Mouse (Mus musculus): ENCODE measurements around the gene Stx6. TPM values are rescaled to one million over a fixed set of nuclear protein-coding genes. Genes with fewer than 3 reads are reported as not detected.

The Stx6 gene
- polyA plus RNA-seq, 1 experiment = 26.0 TPM

DNA sequence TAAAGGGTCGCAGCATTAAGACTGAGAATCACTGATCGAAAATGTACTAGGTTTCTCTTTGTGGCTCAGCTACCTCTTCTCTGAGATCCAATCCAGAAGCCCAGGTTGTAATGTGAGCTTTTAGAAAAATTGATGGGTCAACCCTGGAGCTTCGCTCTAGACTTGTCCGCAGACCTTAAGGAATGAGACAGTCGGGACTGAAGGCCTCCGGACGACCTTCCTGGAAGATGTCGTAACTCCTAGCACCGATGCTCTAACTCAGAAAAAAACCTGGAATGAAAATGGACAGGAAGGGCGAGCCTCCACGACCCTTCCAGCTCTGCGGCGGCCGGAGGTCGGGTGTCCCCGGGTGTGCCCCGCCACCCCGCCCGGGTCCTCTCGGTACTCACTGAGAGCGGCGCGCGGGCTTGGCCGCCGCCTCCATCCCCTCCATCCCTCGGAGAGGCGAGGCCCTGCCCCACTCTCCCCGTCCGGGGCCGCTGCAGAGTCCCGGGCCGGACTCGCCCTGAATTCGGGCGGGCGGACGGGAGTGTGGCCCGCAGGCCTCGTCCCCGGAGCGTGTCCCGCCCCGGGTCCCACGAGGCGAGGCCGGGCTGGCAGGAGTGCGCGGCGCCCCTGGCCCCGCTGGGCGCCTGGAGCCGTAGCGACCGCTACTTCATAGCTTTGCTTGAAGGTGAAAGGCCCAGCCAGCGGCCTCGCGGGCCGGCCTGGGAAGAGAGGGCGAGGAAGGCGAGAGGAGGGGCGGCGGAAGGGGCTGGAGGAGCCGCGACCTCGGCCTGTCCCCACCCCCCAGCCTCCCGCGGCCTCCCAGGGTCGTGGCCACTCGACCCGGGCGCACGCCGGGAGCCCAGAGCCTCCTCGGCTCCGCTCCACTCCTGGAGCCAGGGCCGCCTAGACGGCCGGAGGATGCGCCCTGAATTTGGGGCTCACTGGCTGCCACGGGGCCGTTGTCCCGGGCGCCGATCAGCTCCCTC, 85.6 kb downstream of the Stx6 start, which contains the start of gene BC034090:
TSS of gene BC034090 (minus strand) at position 648 of the 974 bp plus-strand sequence.
- Histone ChIP-seq H3K4me3 (peak within 1 kb of the TSS; percentile 21), H3ac (ENCODE audit: control insufficient read depth, insufficient read length) (peak within 1 kb of the TSS; percentile 52), H3K79me2 (ENCODE audit: control insufficient read depth, insufficient read depth) (no peaks in the 10 kb centered on the region), H3K27me3 (ENCODE audit: control insufficient read depth, insufficient read depth, insufficient read length) (no peaks in the 10 kb centered on the region), H3K36me3 (ENCODE audit: control insufficient read depth, insufficient read depth) (no peaks in the 10 kb centered on the region), H3K4me2 (ENCODE audit: low read depth) (peak within 1 kb of the TSS; percentile 43)
- TF ChIP-seq POLR2A (IDR thresholded peaks at IDR 0.05; ENCODE audit: insufficient read length, low read depth) (no peak), POLR2AphosphoS2 (IDR thresholded peaks at IDR 0.05; ENCODE audit: insufficient read length, low read depth) (no peak), E2F4 (IDR thresholded peaks at IDR 0.05; ENCODE audit: insufficient read depth) (no peak), USF1 (IDR thresholded peaks at IDR 0.05; ENCODE audit: low read depth) (no peak), TCF3 (IDR thresholded peaks at IDR 0.05; ENCODE audit: insufficient read length, low read depth) (no peak), MYOG (IDR thresholded peaks at IDR 0.05; ENCODE audit: control insufficient read depth in 1 of 3, insufficient read depth in 1 of 3, insufficient read length in 2 of 3, low read depth in 2 of 3) (no peak), SRF (IDR thresholded peaks at IDR 0.05; ENCODE audit: control insufficient read depth, insufficient read length, low read depth) (no peak), CEBPB (IDR thresholded peaks at IDR 0.05; ENCODE audit: insufficient read depth, poor library complexity, severe bottlenecking) (no peak), MAX (IDR thresholded peaks at IDR 0.05; ENCODE audit: low read depth) (no peak), MYOD1 (IDR thresholded peaks at IDR 0.05; ENCODE audit: control insufficient read depth in 1 of 3, insufficient read length in 2 of 3, low read depth in 2 of 3) (no peak), TCF12 (IDR thresholded peaks at IDR 0.05; ENCODE audit: insufficient read depth, poor library complexity, severe bottlenecking) (no peak), REST (IDR thresholded peaks at IDR 0.05; ENCODE audit: insufficient read depth, insufficient read length) (no peak)

DNA sequence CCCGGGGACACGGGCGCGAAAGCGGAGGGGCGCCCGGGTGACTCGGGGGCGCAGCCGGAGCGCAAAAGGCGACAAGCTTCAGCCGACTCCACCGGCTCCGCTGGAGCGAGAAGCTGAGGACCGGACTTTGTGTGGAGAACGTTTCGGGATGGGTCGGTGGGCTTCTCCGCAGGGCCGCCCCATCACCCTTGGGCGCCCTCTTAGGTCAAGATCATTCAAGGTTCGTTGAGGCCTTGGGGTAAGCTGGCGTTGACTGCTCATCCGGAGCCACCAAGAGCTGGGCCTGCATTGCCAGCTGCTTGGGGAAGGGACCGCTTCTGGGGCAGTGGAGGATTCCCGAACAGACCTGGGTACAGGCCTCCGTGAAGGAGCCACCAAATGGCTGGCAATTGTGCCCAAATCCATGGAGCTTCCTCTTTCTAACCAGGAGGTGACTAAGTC, 86.3 kb downstream of the Stx6 start:
- Histone ChIP-seq H3K79me2 (ENCODE audit: control insufficient read depth, insufficient read depth) (no peaks in the 10 kb centered on the region), H3ac (ENCODE audit: control insufficient read depth, insufficient read length) (peak overlapping the region; percentile 52), H3K27me3 (ENCODE audit: control insufficient read depth, insufficient read depth, insufficient read length) (no peaks in the 10 kb centered on the region), H3K4me2 (ENCODE audit: low read depth) (peak overlapping the region; percentile 43), H3K36me3 (ENCODE audit: control insufficient read depth, insufficient read depth) (no peaks in the 10 kb centered on the region), H3K4me3 (peak overlapping the region; percentile 21)
- TF ChIP-seq E2F4 (IDR thresholded peaks at IDR 0.05; ENCODE audit: insufficient read depth) (no peak), POLR2A (IDR thresholded peaks at IDR 0.05; ENCODE audit: insufficient read length, low read depth) (no peak), POLR2AphosphoS2 (IDR thresholded peaks at IDR 0.05; ENCODE audit: insufficient read length, low read depth) (no peak)

DNA sequence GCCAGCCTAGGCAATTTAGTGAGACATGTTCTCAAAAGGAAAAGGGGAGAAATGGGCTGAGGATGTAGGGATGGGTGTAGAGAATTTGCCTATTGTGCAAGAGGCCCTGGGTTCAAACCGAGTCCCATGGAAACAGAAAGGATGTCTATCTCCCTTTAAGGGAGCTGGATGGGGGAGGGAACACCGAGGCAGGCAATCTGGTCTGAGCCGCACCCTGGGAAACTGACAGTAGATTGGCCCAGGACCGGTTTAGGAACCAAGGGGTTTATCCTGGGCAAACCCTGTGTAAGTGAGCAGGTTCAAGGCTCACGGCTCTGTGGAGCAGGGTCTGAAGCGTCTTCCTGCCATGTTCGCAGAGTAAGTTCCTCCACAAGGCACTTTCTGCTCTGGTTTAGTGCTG, 87.0 kb downstream of the Stx6 start:
- H3K27me3 ChIP-seq (ENCODE audit: control insufficient read depth, insufficient read depth, insufficient read length) = no peaks in the 10 kb centered on the region
- no peaks in the 10 kb centered on the region for H3K79me2 ChIP-seq (ENCODE audit: control insufficient read depth, insufficient read depth)
- TF ChIP-seq MYOG (IDR thresholded peaks at IDR 0.05; ENCODE audit: control insufficient read depth in 1 of 3, insufficient read depth in 1 of 3, insufficient read length in 2 of 3, low read depth in 2 of 3) (no peak), POLR2A (IDR thresholded peaks at IDR 0.05; ENCODE audit: insufficient read length, low read depth) (no peak), MAX (IDR thresholded peaks at IDR 0.05; ENCODE audit: low read depth) (no peak), SRF (IDR thresholded peaks at IDR 0.05; ENCODE audit: control insufficient read depth, insufficient read length, low read depth) (no peak), TCF12 (IDR thresholded peaks at IDR 0.05; ENCODE audit: insufficient read depth, poor library complexity, severe bottlenecking) (no peak), MYOD1 (IDR thresholded peaks at IDR 0.05; ENCODE audit: control insufficient read depth in 1 of 3, insufficient read length in 2 of 3, low read depth in 2 of 3) (no peak), POLR2AphosphoS2 (IDR thresholded peaks at IDR 0.05; ENCODE audit: insufficient read length, low read depth) (no peak), E2F4 (IDR thresholded peaks at IDR 0.05; ENCODE audit: insufficient read depth) (no peak), USF1 (IDR thresholded peaks at IDR 0.05; ENCODE audit: low read depth) (no peak), REST (IDR thresholded peaks at IDR 0.05; ENCODE audit: insufficient read depth, insufficient read length) (no peak), TCF3 (IDR thresholded peaks at IDR 0.05; ENCODE audit: insufficient read length, low read depth) (no peak), CEBPB (IDR thresholded peaks at IDR 0.05; ENCODE audit: insufficient read depth, poor library complexity, severe bottlenecking) (no peak)
- no peak overlapping the region for H3K4me2 ChIP-seq (ENCODE audit: low read depth)
- peak overlapping the region; percentile 21 for H3K4me3 ChIP-seq
- H3K36me3 ChIP-seq (ENCODE audit: control insufficient read depth, insufficient read depth) = no peaks in the 10 kb centered on the region
- H3ac ChIP-seq (ENCODE audit: control insufficient read depth, insufficient read length) = no peak overlapping the region

DNA sequence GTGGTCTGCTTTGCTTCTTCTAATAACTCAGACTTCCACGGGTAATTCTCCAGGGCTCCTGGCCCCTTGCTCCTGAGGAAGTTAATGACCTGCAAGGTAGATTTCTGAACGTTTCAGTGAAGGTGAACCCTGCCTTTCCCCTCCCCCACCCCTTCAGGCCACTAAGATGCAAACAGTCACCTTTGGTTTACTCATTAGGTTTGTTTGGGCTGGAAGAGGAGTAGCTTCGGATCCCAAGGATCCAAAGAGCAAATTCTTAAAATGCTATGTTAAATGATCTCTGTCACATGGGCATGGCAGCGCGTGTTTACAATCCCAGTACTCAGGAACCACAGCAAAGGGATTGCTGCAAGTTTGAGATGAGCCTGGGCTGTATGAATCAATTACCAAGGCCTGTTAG, 88.9 kb downstream of the Stx6 start:
- no peak overlapping the region for H3ac ChIP-seq (ENCODE audit: control insufficient read depth, insufficient read length)
- no peaks in the 10 kb centered on the region for H3K79me2 ChIP-seq (ENCODE audit: control insufficient read depth, insufficient read depth)
- H3K36me3 ChIP-seq (ENCODE audit: control insufficient read depth, insufficient read depth) = no peaks in the 10 kb centered on the region
- no peak for TF ChIP-seq TCF12 (IDR thresholded peaks at IDR 0.05; ENCODE audit: insufficient read depth, poor library complexity, severe bottlenecking)
- no peak for TF ChIP-seq MYOG (IDR thresholded peaks at IDR 0.05; ENCODE audit: control insufficient read depth in 1 of 3, insufficient read depth in 1 of 3, insufficient read length in 2 of 3, low read depth in 2 of 3)
- no peak for TF ChIP-seq SRF (IDR thresholded peaks at IDR 0.05; ENCODE audit: control insufficient read depth, insufficient read length, low read depth)
- TF ChIP-seq REST (IDR thresholded peaks at IDR 0.05; ENCODE audit: insufficient read depth, insufficient read length) = no peak
- no peak for TF ChIP-seq USF1 (IDR thresholded peaks at IDR 0.05; ENCODE audit: low read depth)
- TF ChIP-seq MYOD1 (IDR thresholded peaks at IDR 0.05; ENCODE audit: control insufficient read depth in 1 of 3, insufficient read length in 2 of 3, low read depth in 2 of 3) = no peak
- TF ChIP-seq CEBPB (IDR thresholded peaks at IDR 0.05; ENCODE audit: insufficient read depth, poor library complexity, severe bottlenecking) = no peak
- TF ChIP-seq MAX (IDR thresholded peaks at IDR 0.05; ENCODE audit: low read depth) = no peak
- no peak for TF ChIP-seq TCF3 (IDR thresholded peaks at IDR 0.05; ENCODE audit: insufficient read length, low read depth)
- no peak for TF ChIP-seq POLR2A (IDR thresholded peaks at IDR 0.05; ENCODE audit: insufficient read length, low read depth)
- TF ChIP-seq POLR2AphosphoS2 (IDR thresholded peaks at IDR 0.05; ENCODE audit: insufficient read length, low read depth) = no peak
- no peak for TF ChIP-seq E2F4 (IDR thresholded peaks at IDR 0.05; ENCODE audit: insufficient read depth)
- no peak overlapping the region for H3K4me3 ChIP-seq
- no peak overlapping the region for H3K4me2 ChIP-seq (ENCODE audit: low read depth)
- no peaks in the 10 kb centered on the region for H3K27me3 ChIP-seq (ENCODE audit: control insufficient read depth, insufficient read depth, insufficient read length)
